Mouse (Mus musculus): Measurements from ENCODE around the gene Grk3. TPM values are rescaled to one million over a fixed set of nuclear protein-coding genes. Genes with fewer than 3 reads are reported as not detected.
A peak's percentile ranks its signal among the peaks of the same experiment; 100 is the strongest.

Grk3 gene
- polyA plus RNA-seq, 1 experiment from 2014 or later, result 21.2 TPM

DNA sequence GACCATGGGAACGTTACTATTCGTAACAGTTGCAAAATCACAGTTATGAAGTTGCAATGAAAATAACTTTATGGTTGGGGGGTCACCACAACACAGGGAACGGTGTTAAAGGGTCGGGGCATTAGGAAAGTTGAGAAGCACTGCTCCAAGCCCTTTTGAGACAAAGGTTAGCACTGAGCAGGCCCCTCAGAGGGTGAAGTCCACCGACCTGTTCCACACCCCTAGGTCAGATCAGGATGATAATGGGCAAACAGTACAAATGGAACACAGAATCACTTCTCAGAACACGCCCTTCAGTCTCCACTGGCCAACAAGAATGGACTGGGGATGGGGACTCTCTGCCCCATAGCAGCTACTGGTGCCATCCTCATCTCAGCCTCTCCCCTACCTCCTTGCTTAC, 142.6 kb downstream of the Grk3 start:
- Histone ChIP-seq H3K9ac (no peak overlapping the region), H3K4me3 (replicated peaks; ENCODE audit: low read length) (no peak overlapping the region), H3K27me3 (ENCODE audit: control insufficient read depth, insufficient read depth, low read length) (0 out of 2 replicates have a peak, but pooled peaks cover 8% of the 10 kb centered on the region), H3K4me2 (replicated peaks) (no peak overlapping the region), H3K27ac (no peak overlapping the region), H3K4me1 (replicated peaks; ENCODE audit: control insufficient read depth, insufficient read depth, low read length) (no peaks in the 10 kb centered on the region), H3K36me3 (replicated peaks; ENCODE audit: control insufficient read depth, insufficient read depth) (no peaks in the 10 kb centered on the region), H3K9me3 (ENCODE audit: control insufficient read depth, low read length) (no peaks in the 10 kb centered on the region)
- DNase-seq (ENCODE audit: low spot score), result no peak
- no peak for ATAC-seq (ENCODE audit: low FRiP score)
- WGBS, result 85% methylated on average over 6 of the region's 6 CpGs

DNA sequence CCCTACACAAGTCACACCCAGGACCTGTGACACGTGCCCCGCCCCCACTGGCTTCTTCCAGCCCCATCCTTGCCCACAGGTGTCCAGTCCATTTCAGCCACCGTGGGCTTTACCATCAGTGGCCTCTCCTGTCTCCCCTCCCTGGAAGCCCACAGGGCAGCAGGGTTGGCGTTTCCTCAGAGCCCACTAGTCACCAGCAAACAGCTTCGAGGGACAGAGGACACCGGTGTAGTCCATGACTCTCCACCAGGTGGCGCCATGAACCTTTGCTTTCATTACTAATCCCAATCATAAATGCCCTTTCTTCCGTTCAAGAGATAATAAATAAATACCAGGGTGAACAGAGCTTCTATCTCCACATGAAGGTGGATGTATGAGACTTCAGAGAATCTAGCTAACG, 144.9 kb downstream of the Grk3 start:
- H3K36me3 ChIP-seq (replicated peaks; ENCODE audit: control insufficient read depth, insufficient read depth), result no peaks in the 10 kb centered on the region
- WGBS, result 20% methylated on average over 9 of the region's 9 CpGs
- ATAC-seq (ENCODE audit: low FRiP score), result 0 out of 2 replicates have a peak, but pooled peaks have one; percentile 15
- no peak overlapping the region for H3K27ac ChIP-seq
- H3K27me3 ChIP-seq (ENCODE audit: control insufficient read depth, insufficient read depth, low read length), result peaks cover 14% of the 10 kb centered on the region; the same call in 1 of the 2 replicates
- H3K9ac ChIP-seq, result no peak overlapping the region
- DNase-seq (ENCODE audit: low spot score), result peak; percentile 90
- no peaks in the 10 kb centered on the region for H3K9me3 ChIP-seq (ENCODE audit: control insufficient read depth, low read length)
- no peak overlapping the region for H3K4me3 ChIP-seq (replicated peaks; ENCODE audit: low read length)
- no peaks in the 10 kb centered on the region for H3K4me1 ChIP-seq (replicated peaks; ENCODE audit: control insufficient read depth, insufficient read depth, low read length)
- H3K4me2 ChIP-seq (replicated peaks), result no peak overlapping the region

DNA sequence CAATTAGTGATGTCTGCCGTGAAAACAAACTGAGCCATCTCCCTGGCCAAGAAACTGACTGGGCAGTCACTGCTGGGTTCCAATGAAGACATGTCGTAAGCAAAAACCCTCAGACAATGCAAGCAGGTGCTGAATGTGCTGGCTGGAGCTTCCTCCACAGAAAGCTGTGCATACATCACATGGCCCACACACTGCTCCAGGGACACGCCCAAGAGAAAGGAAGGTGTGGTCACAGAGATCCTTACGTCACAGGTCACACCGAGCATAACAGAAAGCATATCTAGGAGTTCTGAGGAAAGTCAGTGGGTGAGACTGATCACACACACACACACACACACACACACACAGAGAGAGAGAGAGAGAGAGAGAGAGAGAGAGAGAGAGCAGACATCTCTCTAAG, 147.0 kb downstream of the Grk3 start:
- Histone ChIP-seq H3K4me2 (replicated peaks) (no peak overlapping the region), H3K9ac (no peak overlapping the region), H3K4me1 (replicated peaks; ENCODE audit: control insufficient read depth, insufficient read depth, low read length) (no peaks in the 10 kb centered on the region), H3K36me3 (replicated peaks; ENCODE audit: control insufficient read depth, insufficient read depth) (no peaks in the 10 kb centered on the region), H3K9me3 (ENCODE audit: control insufficient read depth, low read length) (no peaks in the 10 kb centered on the region), H3K27me3 (ENCODE audit: control insufficient read depth, insufficient read depth, low read length) (peaks cover 14% of the 10 kb centered on the region; the same call in 1 of the 2 replicates), H3K27ac (no peak overlapping the region), H3K4me3 (replicated peaks; ENCODE audit: low read length) (no peak overlapping the region)
- no peak for DNase-seq (ENCODE audit: low spot score)
- ATAC-seq (ENCODE audit: low FRiP score), result no peak
- 76% methylated on average over 5 of the region's 5 CpGs for WGBS

DNA sequence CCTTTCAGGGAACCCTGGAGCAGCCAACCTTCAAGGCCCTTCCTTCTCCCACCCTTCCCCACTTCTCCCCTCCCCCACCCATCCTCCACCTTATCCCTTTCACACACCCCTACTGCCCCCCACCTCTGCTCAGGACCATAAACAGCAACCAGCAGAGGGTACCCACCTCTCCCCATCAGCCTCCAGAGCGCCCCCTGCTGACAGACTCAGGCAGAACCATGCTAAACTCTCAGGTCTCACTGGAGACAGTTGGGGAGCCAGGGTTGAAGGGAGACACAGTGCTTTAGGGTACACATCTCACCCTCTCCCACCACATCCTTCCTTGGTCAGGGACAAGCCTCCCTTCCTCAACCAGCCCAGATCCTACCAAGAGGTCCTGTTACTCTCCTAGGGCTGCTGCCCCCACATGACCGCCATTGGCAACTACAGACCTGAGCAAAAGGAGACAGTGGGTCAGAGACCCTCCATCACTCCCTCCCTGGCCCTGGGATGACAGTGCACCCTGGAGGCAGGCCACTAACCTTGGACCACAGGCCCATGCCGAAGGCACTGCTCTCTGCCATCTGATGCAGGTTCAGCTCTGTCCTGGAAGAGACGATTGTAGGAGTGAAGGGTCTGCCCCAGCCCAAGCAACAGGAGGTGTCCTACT, 150.7 kb downstream of the Grk3 start:
- Histone ChIP-seq H3K4me1 (replicated peaks; ENCODE audit: control insufficient read depth, insufficient read depth, low read length) (0 out of 2 replicates have a peak, but pooled peaks cover under 1% of the 10 kb centered on the region), H3K27ac (no peak overlapping the region), H3K4me2 (replicated peaks) (no peak overlapping the region), H3K4me3 (replicated peaks; ENCODE audit: low read length) (no peak overlapping the region), H3K36me3 (replicated peaks; ENCODE audit: control insufficient read depth, insufficient read depth) (no peaks in the 10 kb centered on the region), H3K27me3 (ENCODE audit: control insufficient read depth, insufficient read depth, low read length) (peaks cover 12% of the 10 kb centered on the region; the same call in 1 of the 2 replicates), H3K9me3 (ENCODE audit: control insufficient read depth, low read length) (no peaks in the 10 kb centered on the region), H3K9ac (no peak overlapping the region)
- ATAC-seq (ENCODE audit: low FRiP score) (no peak), DNase-seq (ENCODE audit: low spot score) (no peak)
- 47% methylated on average over 4 of the region's 4 CpGs for WGBS

Other genes with a start within 250 kb of the Grk3 start
- 1.1 and 1.4 TPM in 2 replicates for gene Myo18b, start 119.4 kb downstream of the Grk3 start, polyA plus RNA-seq (2014; fragmentation: Nextera tagmentation; extraction: Ambion mirVana)
- not detected in 2 replicates for gene Crybb2, start 54.3 kb upstream of the Grk3 start, polyA plus RNA-seq (2014; fragmentation: Nextera tagmentation; extraction: Ambion mirVana)
- gene Crybb3, start 65.8 kb upstream of the Grk3 start, polyA plus RNA-seq (2014; fragmentation: Nextera tagmentation; extraction: Ambion mirVana), result 0.57 and 0.99 TPM in 2 replicates
- 2.5 and 2.6 TPM in 2 replicates for gene 2900026A02Rik, start 205.4 kb upstream of the Grk3 start, polyA plus RNA-seq (2014; fragmentation: Nextera tagmentation; extraction: Ambion mirVana)
- gene Tmem211, start 211.1 kb upstream of the Grk3 start, polyA plus RNA-seq (2014; fragmentation: Nextera tagmentation; extraction: Ambion mirVana), result not detected in 2 replicates

All from hindbrain, embryonic 14.5 days (tissue).